Mouse (Mus musculus) liver, adult (tissue): ENCODE results near the gene Lrsam1.

ENCODE experiments used
- GATA4 ChIP-seq: IDR thresholded peaks from 2 replicates; pipeline ENCODE4 v1.6.1; 2014; ENCODE audit warnings: mild to moderate bottlenecking, low read length; ENCODE audit not compliant: insufficient replicate concordance

Lrsam1 gene

DNA sequence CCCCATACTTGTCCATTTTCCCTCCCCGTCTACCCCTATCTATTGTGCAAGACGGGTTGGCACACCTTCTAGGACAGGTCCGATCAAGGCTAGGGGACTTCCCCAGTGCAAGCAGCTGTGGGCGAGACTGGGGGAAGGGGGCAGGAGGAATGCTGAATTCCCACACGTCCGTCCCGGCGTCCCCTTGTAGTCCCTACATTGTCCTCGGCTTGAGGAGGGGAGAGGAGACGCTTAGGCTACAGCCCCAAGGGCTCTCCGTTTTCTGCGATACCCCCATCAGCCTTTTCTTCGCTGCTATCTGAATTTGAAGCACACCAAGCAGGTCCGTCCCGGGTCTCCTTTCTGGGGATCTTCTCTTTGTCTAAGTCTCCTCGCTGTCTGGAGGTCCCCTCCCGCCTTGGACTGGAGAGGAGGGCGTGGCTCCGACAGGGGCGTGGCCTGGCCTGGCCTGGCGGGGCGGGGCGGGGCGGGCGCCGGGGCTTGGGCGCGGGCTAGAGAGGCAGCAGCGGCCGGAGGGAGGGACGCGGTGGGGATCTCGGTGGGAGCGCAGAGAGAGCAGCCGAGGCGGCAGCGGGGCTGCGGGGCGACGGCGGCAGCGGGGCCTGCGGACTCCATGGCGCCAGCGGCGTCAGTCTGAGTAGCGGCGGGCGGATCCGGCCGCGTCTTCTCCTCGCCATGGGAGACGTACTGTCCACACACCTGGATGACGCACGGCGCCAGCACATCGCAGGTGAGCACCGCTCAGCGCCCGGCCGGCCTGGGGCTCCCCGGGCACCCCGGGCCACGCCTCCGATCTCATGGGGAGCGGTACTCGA is 85.5 kb downstream of the Lrsam1 start, which contains the start of gene Fam129b:
Gene Fam129b, plus strand, starts transcription at position 440 of the 815 bp plus-strand sequence.
- no peak for TF ChIP-seq GATA4
